Mouse (Mus musculus): ENCODE data around the gene Abhd18.

DNA sequence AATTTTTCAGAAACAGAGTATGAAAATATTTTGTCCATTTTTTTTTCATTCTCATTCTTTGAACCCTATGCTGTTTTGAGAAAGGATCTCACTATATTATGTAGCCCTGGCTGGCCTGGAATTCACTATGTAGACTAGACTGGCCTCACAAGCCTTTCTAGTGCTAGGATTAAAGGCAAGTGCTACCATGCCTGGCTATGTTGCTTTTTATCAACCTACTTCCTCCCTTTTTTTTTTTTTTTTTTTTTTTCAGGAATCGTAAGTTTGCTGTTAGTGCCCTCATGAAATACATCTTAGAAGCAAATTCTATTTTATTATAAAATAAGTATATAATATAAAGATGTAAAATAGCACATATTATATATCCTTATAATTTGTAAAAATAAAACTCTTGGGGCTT lies 108.0 kb downstream of the Abhd18 start:
- no peak for TF ChIP-seq POLR2A (IDR thresholded peaks at IDR 0.05; ENCODE audit: insufficient read depth, low read depth, low read length)
- TF ChIP-seq CTCF (IDR thresholded peaks at IDR 0.05; ENCODE audit: insufficient read depth, low read depth, low read length): no peak
